Mouse (Mus musculus): ENCODE measurements around the gene Snx32. TPM values are rescaled to one million over a fixed set of nuclear protein-coding genes. Genes with fewer than 3 reads are reported as not detected.

The Snx32 gene
- total RNA-seq, 4 experiments from 2014 or later: 3.7 to 6.5 (median 6.0) TPM

GRCm38 (mm10) chr19:5457746-5458442, 52.4 kb downstream of the Snx32 start, which contains the start of gene Ccdc85b:
Gene Ccdc85b, minus strand, starts transcription at chr19:5457894.
- DNase-seq (ENCODE audit: low spot score): no peak

GRCm38 (mm10) chr19:5456922-5457745, 53.2 kb downstream of the Snx32 start:
- peak; percentile 95 for DNase-seq (ENCODE audit: low spot score)

- DNase-seq (ENCODE audit: low spot score): peak; percentile 74
These were observed 54.0 kb downstream of the Snx32 start for GRCm38 (mm10) chr19:5456241-5456921.

- DNase-seq (ENCODE audit: low spot score): no peak
These were observed 54.8 kb downstream of the Snx32 start for GRCm38 (mm10) chr19:5455568-5455967.

- no peak for DNase-seq (ENCODE audit: low spot score)
These were observed 55.3 kb downstream of the Snx32 start for GRCm38 (mm10) chr19:5455037-5455436.

GRCm38 (mm10) chr19:5451766-5452165, 58.6 kb downstream of the Snx32 start:
- no peak for DNase-seq (ENCODE audit: low spot score)

- DNase-seq (ENCODE audit: low spot score): no peak
These were observed 60.7 kb downstream of the Snx32 start for GRCm38 (mm10) chr19:5449673-5450072.

- DNase-seq (ENCODE audit: low spot score): no peak
These were observed 61.8 kb downstream of the Snx32 start for GRCm38 (mm10) chr19:5448354-5449150.

GRCm38 (mm10) chr19:5447515-5448353, 62.6 kb downstream of the Snx32 start, which contains the start of gene Fosl1:
Gene Fosl1, plus strand, starts transcription at chr19:5447547.
- no peak for DNase-seq (ENCODE audit: low spot score)

- DNase-seq (ENCODE audit: low spot score): no peak
These were observed 64.6 kb downstream of the Snx32 start for GRCm38 (mm10) chr19:5445747-5446146.

GRCm38 (mm10) chr19:5444954-5445353, 65.4 kb downstream of the Snx32 start:
- DNase-seq (ENCODE audit: low spot score): no peak

GRCm38 (mm10) chr19:5444371-5444908, 65.9 kb downstream of the Snx32 start:
- DNase-seq (ENCODE audit: low spot score): no peak

Other genes starting within 250 kb of the Snx32 start
- 10 to 100 TPM; 18.6 to 21.9 (median 20.8) TPM for gene Pacs1, start 237.4 kb downstream of the Snx32 start, total RNA-seq (2022)
- 100 to 1,000 TPM; 108 to 125 (median 119) TPM for gene Sf3b2, start 215.1 kb downstream of the Snx32 start, total RNA-seq (2022)
- 10 to 100 TPM; 22.3 to 32.9 (median 25.1) TPM for gene Gal3st3, start 212.2 kb downstream of the Snx32 start, total RNA-seq (2022)
- gene Catsper1, start 174.8 kb downstream of the Snx32 start, total RNA-seq (2022): not detected
- 10 to 100 TPM; 17.0 to 27.2 (median 23.5) TPM for gene Cst6, start 161.0 kb downstream of the Snx32 start, total RNA-seq (2022)
- 10 to 100 TPM; 15.7 to 21.5 (median 19.6) TPM for gene Eif1ad, start 143.8 kb downstream of the Snx32 start, total RNA-seq (2022)
- 100 to 1,000 TPM; 110 to 123 (median 117) TPM for gene Banf1, start 143.4 kb downstream of the Snx32 start, total RNA-seq (2022)
- 10 to 100 TPM; 53.9 to 61.4 (median 59.2) TPM for gene Sart1, start 121.8 kb downstream of the Snx32 start, total RNA-seq (2022)
- gene Tsga10ip, start 108.0 kb downstream of the Snx32 start, total RNA-seq (2022): under 1 TPM; 0.25 to 0.75 (median 0.39) TPM
- gene Drap1, start 85.6 kb downstream of the Snx32 start, total RNA-seq (2022): 100 to 1,000 TPM; 337 to 351 (median 343) TPM
- gene AI837181, start 85.4 kb downstream of the Snx32 start, total RNA-seq (2022): 10 to 100 TPM; 34.1 to 40.6 (median 36.2) TPM
- under 1 TPM in 2 of 4 experiments, not detected in 2; 0.14 to 0.23 TPM for gene Fosl1, start 63.0 kb downstream of the Snx32 start, total RNA-seq (2022)
- 10 to 100 TPM in 1 of 4 experiments, 1 to 10 TPM in 3; 8.3 to 10.4 (median 8.9) TPM for gene Ccdc85b, start 52.6 kb downstream of the Snx32 start, total RNA-seq (2022)
- 10 to 100 TPM; 41.3 to 52.3 (median 49.2) TPM for gene Fibp, start 49.9 kb downstream of the Snx32 start, total RNA-seq (2022)
- gene Ctsw, start 42.0 kb downstream of the Snx32 start, total RNA-seq (2022): under 1 TPM in 3 of 4 experiments, not detected in 1; 0.29 to 0.38 (median 0.37) TPM
- gene Efemp2, start 36.6 kb downstream of the Snx32 start, total RNA-seq (2022): 10 to 100 TPM in 2 of 4 experiments, 1 to 10 TPM in 2; 6.5 to 11.2 (median 9.5) TPM
- gene Mus81, start 22.1 kb downstream of the Snx32 start, total RNA-seq (2022): 10 to 100 TPM; 15.8 to 27.3 (median 21.9) TPM
- 100 to 1,000 TPM; 142 to 201 (median 170) TPM for gene Cfl1, start 20.1 kb downstream of the Snx32 start, total RNA-seq (2022)
- gene 1700020D05Rik, start 6.8 kb downstream of the Snx32 start, total RNA-seq (2022): 1 to 10 TPM in 1 of 4 experiments, under 1 TPM in 3; 0.52 to 1.4 (median 0.81) TPM
- not detected for gene Ovol1, start 50.1 kb upstream of the Snx32 start, total RNA-seq (2022)
- gene Ap5b1, start 57.5 kb upstream of the Snx32 start, total RNA-seq (2022): 1 to 10 TPM; 2.3 to 3.2 (median 2.7) TPM
- 10 to 100 TPM; 49.9 to 66.3 (median 64.9) TPM for gene Rnaseh2c, start 91.3 kb upstream of the Snx32 start, total RNA-seq (2022)
- 10 to 100 TPM; 23.1 to 38.7 (median 29.3) TPM for gene Kat5, start 99.7 kb upstream of the Snx32 start, total RNA-seq (2022)
- 10 to 100 TPM; 26.7 to 31.2 (median 28.5) TPM for gene Rela, start 126.9 kb upstream of the Snx32 start, total RNA-seq (2022)
- 10 to 100 TPM; 14.9 to 23.5 (median 17.8) TPM for gene Sipa1, start 153.2 kb upstream of the Snx32 start, total RNA-seq (2022)
- 10 to 100 TPM; 22.1 to 24.1 (median 23.2) TPM for gene Map3k11, start 178.2 kb upstream of the Snx32 start, total RNA-seq (2022)
- 10 to 100 TPM; 18.0 to 21.9 (median 19.8) TPM for gene Pcnx3, start 178.4 kb upstream of the Snx32 start, total RNA-seq (2022)
- not detected for gene Kcnk7, start 193.8 kb upstream of the Snx32 start, total RNA-seq (2022)
- gene Ehbp1l1, start 215.8 kb upstream of the Snx32 start, total RNA-seq (2022): 100 to 1,000 TPM; 145 to 158 (median 149) TPM
- gene Fam89b, start 219.1 kb upstream of the Snx32 start, total RNA-seq (2022): 10 to 100 TPM; 22.8 to 26.9 (median 24.2) TPM
- gene Ltbp3, start 230.4 kb upstream of the Snx32 start, total RNA-seq (2022): 10 to 100 TPM; 28.2 to 33.1 (median 31.7) TPM